Mouse (Mus musculus): ENCODE results near the gene Atp6ap1l. TPM values are rescaled to one million over a fixed set of nuclear protein-coding genes. Genes with fewer than 3 reads are reported as not detected.

The Atp6ap1l gene
- total and polyA plus RNA-seq, 2 experiments from 2014 or later, result 0.38 to 0.98 TPM

DNA sequence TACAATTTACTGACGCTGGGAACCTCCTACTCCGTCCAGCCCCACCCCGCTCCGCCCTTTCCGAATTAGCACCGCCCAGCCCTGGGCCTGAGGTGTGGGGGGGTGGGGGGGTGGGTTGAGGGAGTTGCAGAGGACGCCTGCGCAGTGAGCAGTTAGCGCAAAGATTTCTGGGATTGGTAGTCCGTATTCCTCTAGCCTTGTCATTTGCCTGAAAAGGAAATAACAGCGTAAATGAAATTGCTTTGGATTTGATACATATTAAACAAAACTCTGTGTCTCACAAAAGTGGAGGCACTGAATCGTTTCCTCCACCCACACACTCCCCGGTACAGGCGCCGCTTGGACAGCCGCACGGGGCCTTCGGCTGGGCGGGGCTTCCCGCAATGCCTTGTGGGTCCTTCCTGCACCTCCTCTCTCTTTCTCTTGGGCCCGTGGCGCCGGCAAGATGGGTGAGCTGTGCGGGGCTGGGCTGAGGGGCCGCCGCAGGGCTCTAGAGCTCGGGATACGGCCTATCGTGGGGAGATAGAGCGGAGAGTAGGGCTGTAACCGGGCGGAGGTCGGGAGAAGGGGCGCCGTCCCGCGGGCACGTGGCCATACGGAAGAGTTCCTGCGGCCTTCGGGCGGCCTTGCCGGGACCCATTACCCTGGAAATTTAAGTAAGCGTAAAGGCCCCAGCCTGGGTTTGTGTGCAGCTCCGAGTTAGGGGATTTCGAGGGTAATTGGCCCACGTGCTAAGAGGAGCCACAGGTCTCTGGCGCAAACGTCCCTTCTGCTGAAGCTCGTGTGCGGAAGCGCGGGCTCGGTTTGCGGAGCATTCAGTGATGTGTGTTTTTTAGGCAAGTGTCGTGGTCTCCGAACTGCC lies 17.8 kb upstream of the Atp6ap1l start, which contains the start of gene Rps23:
Rps23 (plus strand) TSS at position 208 of the 862 bp plus-strand sequence.
- DNase-seq (ENCODE audit: low spot score) (peak; percentile 93), ATAC-seq (ENCODE audit: insufficient read depth, low read depth) (peak; percentile 98)
- H3K4me2 ChIP-seq (ENCODE audit: low read depth, low read length), result peak within 1 kb of the TSS; percentile 80
- peak within 1 kb of the TSS; percentile 74 for H3K27ac ChIP-seq (ENCODE audit: low read depth)
- H3K36me3 ChIP-seq (replicated peaks; ENCODE audit: control insufficient read depth, insufficient read depth, low read length), result peaks cover 23% of the 10 kb centered on the region
- H3K4me1 ChIP-seq (ENCODE audit: control insufficient read depth, insufficient read depth), result no peaks in the 10 kb centered on the region; the same call in 1 of the 2 replicates
- no peaks in the 10 kb centered on the region for H3K27me3 ChIP-seq (ENCODE audit: control insufficient read depth, insufficient read depth, low read length)
- H3K9me3 ChIP-seq (replicated peaks; ENCODE audit: control insufficient read depth, low read length), result no peaks in the 10 kb centered on the region
- peak within 1 kb of the TSS; percentile 82 for H3K4me3 ChIP-seq (ENCODE audit: low read depth, low read length)
- under 1% methylated on average over 57 of the region's 57 CpGs for WGBS
- TF ChIP-seq CTCF (IDR thresholded peaks at IDR 0.05; ENCODE audit: low read depth), result no peak
- peak; percentile 94 for TF ChIP-seq EP300 (IDR thresholded peaks at IDR 0.05; ENCODE audit: low read depth)
- peak within 1 kb of the TSS; percentile 88 for H3K9ac ChIP-seq (replicated peaks; ENCODE audit: low read depth, low read length)

GRCm38 (mm10) chr13:90914721-90915120 lies 9.6 kb upstream of the Atp6ap1l start:
- ATAC-seq (ENCODE audit: insufficient read depth, low read depth), result no peak
- Histone ChIP-seq H3K27me3 (ENCODE audit: control insufficient read depth, insufficient read depth, low read length) (no peaks in the 10 kb centered on the region), H3K4me2 (ENCODE audit: low read depth, low read length) (no peak overlapping the region), H3K4me3 (ENCODE audit: low read depth, low read length) (no peak overlapping the region), H3K9me3 (replicated peaks; ENCODE audit: control insufficient read depth, low read length) (no peaks in the 10 kb centered on the region), H3K4me1 (ENCODE audit: control insufficient read depth, insufficient read depth) (no peaks in the 10 kb centered on the region), H3K36me3 (replicated peaks; ENCODE audit: control insufficient read depth, insufficient read depth, low read length) (no peaks in the 10 kb centered on the region), H3K27ac (ENCODE audit: low read depth) (no peak overlapping the region), H3K9ac (replicated peaks; ENCODE audit: low read depth, low read length) (no peak overlapping the region)
- no peak for TF ChIP-seq EP300 (IDR thresholded peaks at IDR 0.05; ENCODE audit: low read depth)
- TF ChIP-seq CTCF (IDR thresholded peaks at IDR 0.05; ENCODE audit: low read depth), result no peak
- 86% methylated on average over 4 of the region's 4 CpGs for WGBS
- DNase-seq (ENCODE audit: low spot score), result no peak

DNA sequence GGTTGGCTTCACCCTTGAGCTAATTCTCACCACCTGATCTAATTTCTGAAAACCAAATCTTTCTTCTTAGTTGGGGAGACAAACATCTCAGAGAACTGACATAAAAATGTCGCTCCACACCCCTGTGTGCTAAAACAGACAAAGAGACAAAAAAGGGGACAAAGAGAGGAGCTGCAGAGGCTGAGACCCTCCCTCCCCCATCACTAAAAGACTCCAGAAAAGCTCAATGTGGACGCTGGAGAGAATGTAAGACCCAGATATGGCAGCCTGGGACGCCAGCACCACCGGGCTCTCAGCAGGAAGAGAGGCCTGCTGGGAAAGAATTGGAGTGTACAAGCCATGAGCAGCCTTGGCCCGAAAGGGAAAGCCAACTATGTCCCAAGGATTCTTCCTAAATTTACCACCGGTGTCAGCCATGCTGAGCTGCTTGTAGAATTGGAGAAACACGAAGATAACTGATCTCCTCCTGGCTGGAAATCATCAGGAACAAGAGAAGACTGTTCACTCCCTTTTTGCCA lies 8.6 kb upstream of the Atp6ap1l start:
- no peaks in the 10 kb centered on the region for H3K27me3 ChIP-seq (ENCODE audit: control insufficient read depth, insufficient read depth, low read length)
- no peaks in the 10 kb centered on the region for H3K36me3 ChIP-seq (replicated peaks; ENCODE audit: control insufficient read depth, insufficient read depth, low read length)
- ATAC-seq (ENCODE audit: insufficient read depth, low read depth) (no peak), DNase-seq (ENCODE audit: low spot score) (no peak)
- H3K9ac ChIP-seq (replicated peaks; ENCODE audit: low read depth, low read length), result no peak overlapping the region
- no peak overlapping the region for H3K4me3 ChIP-seq (ENCODE audit: low read depth, low read length)
- H3K27ac ChIP-seq (ENCODE audit: low read depth), result no peak overlapping the region
- H3K9me3 ChIP-seq (replicated peaks; ENCODE audit: control insufficient read depth, low read length), result no peaks in the 10 kb centered on the region
- H3K4me1 ChIP-seq (ENCODE audit: control insufficient read depth, insufficient read depth), result no peaks in the 10 kb centered on the region
- H3K4me2 ChIP-seq (ENCODE audit: low read depth, low read length), result no peak overlapping the region
- TF ChIP-seq EP300 (IDR thresholded peaks at IDR 0.05; ENCODE audit: low read depth), result no peak
- no peak for TF ChIP-seq CTCF (IDR thresholded peaks at IDR 0.05; ENCODE audit: low read depth)
- WGBS, result 57% methylated on average over 7 of the region's 7 CpGs

DNA sequence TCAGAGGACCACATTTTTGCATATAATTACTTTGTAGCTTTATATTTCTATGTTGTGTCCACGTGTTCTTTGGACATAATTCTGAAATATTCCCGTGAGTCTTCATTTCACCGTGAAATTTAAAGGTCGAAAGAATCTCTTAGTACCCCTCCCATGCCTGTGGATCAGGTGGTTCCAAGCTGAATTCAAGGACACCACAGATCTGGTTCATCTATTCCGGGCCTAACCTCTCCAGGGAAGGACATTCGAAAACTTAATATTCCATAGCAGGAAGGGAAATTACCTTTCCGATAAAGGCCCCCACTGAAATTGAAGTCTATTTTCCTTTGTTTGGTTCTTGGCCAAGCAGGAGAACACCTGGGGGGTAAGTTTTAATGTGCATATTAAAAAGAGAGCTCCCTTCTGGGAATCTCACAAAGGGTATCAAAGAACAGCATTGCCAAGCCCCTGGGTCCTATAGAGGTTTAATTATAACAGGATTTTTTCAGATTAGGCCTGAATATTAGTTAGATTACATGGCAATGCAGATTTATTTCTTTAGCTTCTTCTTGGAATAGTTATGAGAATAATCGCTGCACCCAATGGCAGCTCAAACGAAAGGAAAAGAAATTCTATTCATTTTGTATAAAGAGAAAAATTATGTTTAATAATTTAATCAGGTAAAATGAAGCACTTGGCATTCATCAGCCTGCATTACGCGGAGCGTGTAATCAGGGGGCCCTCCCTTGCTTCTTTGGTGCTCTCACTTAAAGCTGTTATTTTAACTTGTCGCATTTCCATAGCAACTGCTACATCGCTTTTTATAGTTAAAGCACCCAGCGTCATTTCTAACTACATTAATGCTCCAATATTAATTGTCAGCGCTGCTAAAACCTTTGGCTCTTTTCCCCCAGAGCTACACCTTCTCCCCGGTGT lies 7.9 kb upstream of the Atp6ap1l start:
- ATAC-seq (ENCODE audit: insufficient read depth, low read depth) (no peak), DNase-seq (ENCODE audit: low spot score) (no peak)
- TF ChIP-seq EP300 (IDR thresholded peaks at IDR 0.05; ENCODE audit: low read depth) (no peak), CTCF (IDR thresholded peaks at IDR 0.05; ENCODE audit: low read depth) (no peak)
- H3K27me3 ChIP-seq (ENCODE audit: control insufficient read depth, insufficient read depth, low read length), result no peaks in the 10 kb centered on the region
- 80% methylated on average over 17 of the region's 17 CpGs for WGBS
- no peaks in the 10 kb centered on the region for H3K4me1 ChIP-seq (ENCODE audit: control insufficient read depth, insufficient read depth)
- no peak overlapping the region for H3K4me2 ChIP-seq (ENCODE audit: low read depth, low read length)
- H3K27ac ChIP-seq (ENCODE audit: low read depth), result no peak overlapping the region
- H3K36me3 ChIP-seq (replicated peaks; ENCODE audit: control insufficient read depth, insufficient read depth, low read length), result no peaks in the 10 kb centered on the region
- no peak overlapping the region for H3K4me3 ChIP-seq (ENCODE audit: low read depth, low read length)
- no peak overlapping the region for H3K9ac ChIP-seq (replicated peaks; ENCODE audit: low read depth, low read length)
- H3K9me3 ChIP-seq (replicated peaks; ENCODE audit: control insufficient read depth, low read length), result no peaks in the 10 kb centered on the region

DNA sequence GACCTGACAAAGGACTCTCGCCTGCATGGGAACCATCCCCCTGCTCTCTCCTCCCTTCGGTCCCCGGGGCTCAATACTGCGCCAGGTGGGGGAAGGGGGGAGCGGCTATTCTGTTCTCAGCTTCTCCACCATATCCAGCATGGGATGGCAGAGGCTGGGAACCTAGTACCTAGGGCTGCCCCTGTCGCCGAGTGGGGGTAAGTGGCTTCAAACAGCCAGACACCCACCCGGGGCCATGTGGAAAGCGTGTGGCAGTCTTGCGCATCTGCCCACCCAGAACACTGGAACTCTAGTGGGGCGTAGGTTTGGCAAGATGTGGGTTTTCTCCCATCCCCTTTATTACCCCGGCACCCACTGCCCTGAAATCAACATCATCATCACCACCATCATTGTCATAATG lies 2.2 kb upstream of the Atp6ap1l start:
- no peak for ATAC-seq (ENCODE audit: insufficient read depth, low read depth)
- Histone ChIP-seq H3K4me3 (ENCODE audit: low read depth, low read length) (no peak overlapping the region), H3K9ac (replicated peaks; ENCODE audit: low read depth, low read length) (no peak overlapping the region), H3K27ac (ENCODE audit: low read depth) (no peak overlapping the region), H3K27me3 (ENCODE audit: control insufficient read depth, insufficient read depth, low read length) (no peaks in the 10 kb centered on the region), H3K9me3 (replicated peaks; ENCODE audit: control insufficient read depth, low read length) (no peaks in the 10 kb centered on the region), H3K4me2 (ENCODE audit: low read depth, low read length) (no peak overlapping the region), H3K4me1 (ENCODE audit: control insufficient read depth, insufficient read depth) (no peaks in the 10 kb centered on the region), H3K36me3 (replicated peaks; ENCODE audit: control insufficient read depth, insufficient read depth, low read length) (no peaks in the 10 kb centered on the region)
- TF ChIP-seq EP300 (IDR thresholded peaks at IDR 0.05; ENCODE audit: low read depth) (no peak), CTCF (IDR thresholded peaks at IDR 0.05; ENCODE audit: low read depth) (no peak)
- 90% methylated on average over 12 of the region's 12 CpGs for WGBS
- DNase-seq (ENCODE audit: low spot score), result no peak
